Mouse (Mus musculus) erythroblast, adult 5-6 weeks (primary cell): Measurements from ENCODE around the gene Gm10639. TPM values are rescaled to one million over a fixed set of nuclear protein-coding genes. Genes with fewer than 3 reads are reported as not detected.
"Not testable (repeated sequence)": the region's sequence is repeated elsewhere in the genome, so short reads cannot be mapped to it uniquely, and the experiment has no call there.

ENCODE experiments used
- ATAC-seq: replicated peaks from 2 replicates; pipeline ENCODE4 v1.8.0; 2016; ENCODE audit warnings: moderate number of reproducible peaks, mild to moderate bottlenecking, moderate TSS enrichment, inconsistent platforms; ENCODE audit not compliant: poor library complexity, low FRiP score, severe bottlenecking
- total RNA-seq, 2 experiments: library from RNA; stranded (forward) in 1 of 2; stranded (reverse) in 1 of 2; fragments of 150-400 nt in 1 of 2; fragments of 200-764, 138-1000 nt in 1 of 2; gene quantifications; 2 replicates each; pipeline versions ENCODE4 v1.2.3 to v1.2.4; 2015 to 2017; ENCODE audit warnings: low replicate concordance in 2 of 2

The Gm10639 gene
- total RNA-seq (2015; ENCODE audit: low replicate concordance) (not detected in 2 replicates), total RNA-seq (2017; ENCODE audit: low replicate concordance) (not detected in 2 replicates)

DNA sequence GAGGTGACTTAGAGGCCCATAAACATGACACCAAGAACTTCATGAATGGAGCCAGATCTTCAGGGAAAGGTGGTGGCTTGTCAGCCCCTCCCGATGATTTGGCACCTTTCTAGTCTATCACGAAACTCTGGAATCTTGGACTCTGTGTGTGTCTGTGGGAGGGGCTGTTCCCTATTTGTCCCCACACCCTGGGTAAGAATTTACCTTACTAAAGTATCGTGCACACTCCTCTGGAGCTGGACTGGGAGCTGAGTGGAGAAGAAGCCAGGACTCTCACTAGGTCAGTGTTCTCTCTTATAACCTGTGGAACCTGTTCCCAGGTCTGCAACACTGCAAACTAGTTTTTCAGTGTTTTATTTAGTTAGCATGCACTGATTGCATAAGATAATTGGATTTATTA is at the start of gene Gm10639:
Gene Gm10639 (plus strand): TSS at position 201 of the 400 bp plus-strand sequence.
- not testable (repeated sequence) for ATAC-seq

- not testable (repeated sequence) for ATAC-seq
Observed at GRCm38 (mm10) chr9:78255683-78256470, 33.8 kb upstream of the Gm10639 start.

DNA sequence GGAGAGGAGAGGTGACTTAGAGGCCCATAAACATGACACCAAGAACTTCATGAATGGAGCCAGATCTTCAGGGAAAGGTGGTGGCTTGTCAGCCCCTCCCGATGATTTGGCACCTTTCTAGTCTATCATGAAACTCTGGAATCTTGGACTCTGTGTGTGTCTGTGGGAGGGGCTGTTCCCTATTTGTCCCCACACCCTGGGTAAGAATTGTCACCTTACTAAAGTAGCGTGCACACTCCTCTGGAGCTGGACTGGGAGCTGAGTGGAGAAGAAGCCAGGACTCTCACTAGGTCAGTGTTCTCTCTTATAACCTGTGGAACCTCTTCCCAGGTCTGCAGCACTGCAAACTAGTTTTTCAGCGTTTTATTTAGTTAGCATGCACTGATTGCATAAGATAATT is 32.8 kb upstream of the Gm10639 start, which contains the start of gene Gm3776:
Gene Gm3776 (plus strand): TSS at position 216 of the 400 bp plus-strand sequence.
- ATAC-seq = not testable (repeated sequence)

DNA sequence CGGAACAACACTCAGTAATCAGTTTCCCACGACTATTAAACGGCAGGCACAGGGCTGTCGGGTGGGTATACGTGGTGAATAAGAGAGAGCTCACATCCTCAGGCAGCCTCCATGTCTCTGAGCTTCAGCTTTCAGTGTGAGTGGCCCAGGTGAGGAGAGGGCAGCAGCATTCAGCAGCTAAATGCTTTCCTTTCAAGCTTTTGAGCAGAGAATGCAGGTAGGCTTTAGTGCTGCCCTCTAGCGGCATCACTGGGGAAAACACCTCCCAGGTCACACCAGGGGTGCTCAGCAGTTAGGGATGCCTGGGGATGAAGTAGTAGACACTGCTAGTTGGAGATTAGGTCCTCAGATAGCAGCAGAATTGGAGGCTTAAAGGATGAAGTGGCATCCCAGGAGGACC is 30.0 kb upstream of the Gm10639 start:
- peak; percentile 68 for ATAC-seq

DNA sequence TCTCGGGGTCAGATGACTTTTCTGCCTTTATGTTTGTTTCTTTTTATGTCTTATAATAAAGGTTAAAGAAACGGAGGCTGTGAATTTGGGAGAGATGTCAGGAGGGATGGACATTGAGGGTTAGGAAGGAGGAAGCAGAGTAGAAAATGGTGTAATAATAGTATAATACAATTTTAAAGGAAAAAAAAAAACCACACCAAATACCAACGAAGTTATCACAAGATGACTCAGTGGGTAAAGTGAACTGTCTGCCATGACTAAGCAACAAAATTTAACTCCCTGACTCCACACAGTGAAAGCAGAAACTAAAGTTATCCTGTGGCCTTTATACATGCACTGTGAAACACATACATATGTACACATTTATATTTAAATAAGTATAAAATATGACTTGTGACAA is 18.8 kb upstream of the Gm10639 start:
- ATAC-seq = not testable (repeated sequence)

- not testable (repeated sequence) for ATAC-seq
Observed at GRCm38 (mm10) chr9:78282002-78282711, 7.6 kb upstream of the Gm10639 start.

- ATAC-seq = not testable (repeated sequence)
Observed at GRCm38 (mm10) chr9:78289063-78289462, 660 bp upstream of the Gm10639 start.

DNA sequence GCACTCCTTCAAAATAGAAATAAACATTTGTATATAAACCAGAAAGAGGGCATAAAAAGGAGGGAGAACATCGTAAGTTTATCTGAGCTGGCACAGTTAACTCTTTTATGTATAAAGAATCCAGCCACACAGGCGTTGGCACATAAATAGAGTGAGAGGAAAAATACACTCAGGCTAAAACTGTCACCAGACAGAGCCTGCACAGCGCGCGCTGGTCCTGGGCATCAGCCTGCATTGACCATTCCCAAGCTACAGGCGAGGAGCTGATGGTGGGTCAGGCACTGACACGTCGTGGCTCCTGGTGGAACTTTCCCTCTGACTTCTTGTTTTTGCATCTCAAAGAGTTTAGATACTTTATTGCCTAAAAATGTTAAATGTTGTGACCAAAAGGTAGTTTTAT is 2.7 kb downstream of the Gm10639 start:
- ATAC-seq = not testable (repeated sequence)

GRCm38 (mm10) chr9:78293683-78294082 is 4.0 kb downstream of the Gm10639 start:
- ATAC-seq = not testable (repeated sequence)

DNA sequence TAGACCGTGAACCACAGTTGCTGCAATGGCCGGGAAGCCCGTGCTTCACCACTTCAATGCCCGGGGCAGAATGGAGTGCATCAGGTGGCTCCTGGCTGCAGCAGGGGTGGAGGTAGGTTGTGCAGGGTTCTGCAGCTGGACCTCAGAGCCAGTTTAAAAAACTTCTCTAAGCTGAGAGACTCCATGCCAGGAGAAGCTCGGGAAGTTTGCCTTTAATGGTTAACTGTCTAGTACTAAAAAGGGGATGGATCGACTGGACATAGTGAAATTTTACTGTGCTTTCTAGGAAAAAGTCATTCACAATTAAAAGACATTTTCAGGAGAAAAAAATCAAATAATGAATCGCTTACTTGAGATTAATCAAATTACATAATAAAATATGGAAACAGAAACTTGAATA is 5.1 kb downstream of the Gm10639 start:
- ATAC-seq = not testable (repeated sequence)

DNA sequence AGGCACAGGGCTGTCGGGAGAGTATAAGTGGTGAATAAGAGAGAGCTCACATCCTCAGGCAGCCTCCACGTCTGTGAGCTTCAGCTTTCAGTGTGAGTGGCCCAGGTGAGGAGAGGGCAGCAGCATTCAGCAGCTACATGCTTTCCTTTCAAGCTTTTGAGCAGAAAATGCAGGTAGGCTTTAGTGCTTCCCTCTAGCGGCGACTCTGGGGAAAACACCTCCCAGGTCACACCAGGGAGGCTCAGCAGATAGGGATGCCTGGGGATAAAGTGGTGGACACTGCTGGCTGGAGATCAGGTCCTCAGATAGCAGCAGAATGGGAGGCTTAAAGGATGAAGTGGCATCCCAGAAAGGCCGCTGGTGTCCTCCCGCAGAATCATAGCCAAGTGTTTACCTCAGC is 6.4 kb downstream of the Gm10639 start:
- ATAC-seq = peak; percentile 66

DNA sequence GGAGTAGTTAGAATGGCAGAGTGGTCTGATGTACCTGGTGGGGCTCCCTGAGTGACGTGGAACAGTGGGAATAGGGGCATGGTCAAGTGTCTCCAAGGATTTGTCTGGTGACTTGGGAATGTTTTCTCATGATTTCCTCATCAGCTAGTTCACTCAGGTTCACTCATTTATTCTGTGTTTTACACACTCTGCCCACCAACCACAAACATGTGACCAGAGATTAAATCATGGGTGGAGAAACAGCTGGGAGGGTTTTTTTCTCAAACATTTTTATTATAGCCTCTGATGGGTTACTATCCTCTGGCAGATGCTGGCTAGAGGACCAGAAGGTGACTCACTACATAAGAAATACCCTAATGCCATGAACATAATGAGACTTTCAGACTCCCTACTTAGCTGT is 8.5 kb downstream of the Gm10639 start:
- no peak for ATAC-seq

DNA sequence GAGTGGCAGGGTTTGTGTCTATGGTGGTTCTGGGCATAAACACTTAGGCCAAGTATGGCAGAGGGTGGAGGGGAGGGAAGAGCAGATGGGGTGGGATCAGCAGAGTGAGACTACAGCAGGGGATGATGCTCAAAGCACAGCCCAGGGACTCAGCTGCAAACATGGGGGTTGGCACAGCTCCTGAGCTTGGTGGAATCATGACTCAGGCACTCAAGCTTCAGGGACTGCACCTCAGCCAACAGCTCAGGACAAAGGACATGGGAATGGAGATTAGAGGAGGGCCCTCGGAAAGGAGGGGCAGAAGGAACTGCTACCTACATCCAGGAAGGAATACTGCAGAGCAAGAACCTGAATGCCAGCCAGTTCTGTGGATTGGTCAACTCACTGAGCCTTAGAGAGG is 9.4 kb downstream of the Gm10639 start:
- not testable (repeated sequence) for ATAC-seq

GRCm38 (mm10) chr9:78308122-78308521 is 18.4 kb downstream of the Gm10639 start:
- ATAC-seq = not testable (repeated sequence)

DNA sequence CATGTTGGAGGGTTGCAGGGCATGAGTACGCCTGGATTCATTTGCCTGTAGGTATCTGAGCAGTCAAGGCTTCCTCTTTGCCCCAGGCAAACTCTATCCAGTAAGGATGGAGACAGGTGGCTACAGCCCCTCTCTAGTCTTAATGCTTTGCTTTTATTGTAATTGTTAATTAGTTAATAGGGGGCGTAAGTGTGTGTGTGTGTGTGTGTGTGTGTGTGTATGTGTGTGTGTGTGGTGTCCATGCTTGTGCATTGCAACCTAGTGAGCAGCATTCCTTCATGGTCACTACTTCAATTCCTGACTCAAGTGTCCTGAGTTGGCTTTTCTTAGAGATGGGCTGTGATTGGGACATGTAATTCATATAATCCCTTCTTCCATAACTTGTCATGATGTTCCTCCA is 25.0 kb downstream of the Gm10639 start, which contains the start of gene Omt2a:
Gene Omt2a (minus strand): TSS at position 101 of the 400 bp plus-strand sequence.
- ATAC-seq = no peak

GRCm38 (mm10) chr9:78319499-78319898 is 29.8 kb downstream of the Gm10639 start:
- ATAC-seq = no peak

DNA sequence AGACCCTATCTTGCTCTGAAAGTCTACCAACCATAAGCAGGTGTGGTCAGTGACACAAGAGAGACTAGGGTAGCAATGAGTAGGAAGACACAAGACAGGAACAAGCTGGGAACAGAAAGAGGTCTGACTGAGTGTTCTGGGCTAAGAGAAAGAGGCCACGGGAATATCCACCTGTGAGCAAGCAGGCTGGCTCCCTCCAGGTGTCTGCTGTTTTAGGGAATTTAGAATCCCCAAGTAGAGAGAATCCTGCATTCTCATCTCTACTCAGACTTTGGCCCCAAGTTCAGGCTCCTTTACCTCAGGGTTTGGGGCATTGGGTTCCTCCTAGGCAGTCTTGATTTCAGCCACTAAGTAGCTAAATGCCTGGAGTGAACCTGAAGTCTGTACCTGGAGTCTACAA is 37.6 kb downstream of the Gm10639 start, which contains the start of gene Omt2b:
Gene Omt2b (plus strand): TSS at position 301 of the 400 bp plus-strand sequence.
- not testable (repeated sequence) for ATAC-seq

DNA sequence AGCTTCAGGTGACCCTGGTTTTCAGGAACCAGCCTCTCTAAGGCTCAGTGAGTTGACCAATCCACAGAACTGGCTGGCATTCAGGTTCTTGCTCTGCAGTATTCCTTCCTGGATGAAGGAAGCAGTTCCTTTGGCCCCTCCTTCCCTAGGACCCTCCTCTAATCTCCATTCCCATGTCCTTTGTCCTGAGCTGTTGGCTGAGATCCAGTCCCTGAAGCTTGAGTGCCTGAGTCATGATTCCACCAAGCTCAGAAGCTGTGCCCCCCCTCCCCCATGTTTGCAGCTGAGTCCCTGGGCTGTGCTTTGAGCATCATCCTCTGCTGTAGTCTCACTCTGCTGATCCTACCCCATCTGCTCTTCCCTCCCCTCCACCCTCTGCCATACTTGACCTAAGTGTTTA is 47.3 kb downstream of the Gm10639 start:
- not testable (repeated sequence) for ATAC-seq

GRCm38 (mm10) chr9:78340324-78340723 is 50.6 kb downstream of the Gm10639 start:
- ATAC-seq = peak; percentile 65; the same call in 1 of the 2 replicates

GRCm38 (mm10) chr9:78342494-78342893 is 52.8 kb downstream of the Gm10639 start:
- not testable (repeated sequence) for ATAC-seq
